Mouse (Mus musculus) myocyte (in vitro differentiated cells): ENCODE data around the gene Elfn1. TPM values are rescaled to one million over a fixed set of nuclear protein-coding genes. Genes with fewer than 3 reads are reported as not detected.

Experiments used
- H3K27me3 ChIP-seq: one replicate; pipeline ENCODE4 v1.6.1; 2011; ENCODE audit not compliant: control insufficient read depth, insufficient read depth, insufficient read length
- H3K36me3 ChIP-seq: one replicate; pipeline ENCODE4 v1.6.1; 2011; ENCODE audit not compliant: control insufficient read depth, insufficient read depth
- H3K4me2 ChIP-seq: one replicate; pipeline ENCODE4 v1.6.1; 2011; ENCODE audit warnings: low read depth, control low read depth
- H3K4me3 ChIP-seq: one replicate; pipeline ENCODE4 v1.5.1; 2011; ENCODE audit warnings: mild to moderate bottlenecking, control low read depth, moderate library complexity
- H3K79me2 ChIP-seq: one replicate; pipeline ENCODE4 v1.6.1; 2011; ENCODE audit not compliant: control insufficient read depth, insufficient read depth
- H3ac ChIP-seq: one replicate; pipeline ENCODE4 v1.6.1; 2011; ENCODE audit not compliant: control insufficient read depth, insufficient read length
- CEBPB ChIP-seq: IDR thresholded peaks from 2 replicates; pipeline ENCODE4 v1.6.1; 2011; ENCODE audit warnings: mild to moderate bottlenecking, moderate library complexity; ENCODE audit not compliant: poor library complexity, insufficient read depth, severe bottlenecking
- E2F4 ChIP-seq: IDR thresholded peaks from one replicate; pipeline ENCODE4 v1.6.1; 2011; ENCODE audit warnings: mild to moderate bottlenecking, control low read depth, moderate library complexity; ENCODE audit not compliant: insufficient read depth
- MAX ChIP-seq: IDR thresholded peaks from one replicate; pipeline ENCODE4 v1.6.1; 2011; ENCODE audit warnings: low read depth, mild to moderate bottlenecking, control low read depth
- MYOD1 ChIP-seq, 3 experiments: IDR thresholded peaks; one replicate each; pipeline ENCODE4 v1.6.1; 2011; ENCODE audit warnings: control low read depth in 2 of 3, low read depth in 2 of 3, mild to moderate bottlenecking in 2 of 3, moderate library complexity in 1 of 3; ENCODE audit not compliant: insufficient read length in 2 of 3, control insufficient read depth in 1 of 3
- MYOG ChIP-seq, 3 experiments: IDR thresholded peaks; one replicate each; pipeline ENCODE4 v1.6.1; 2011; ENCODE audit warnings: control low read depth in 2 of 3, low read depth in 2 of 3, mild to moderate bottlenecking in 2 of 3; ENCODE audit not compliant: insufficient read length in 2 of 3, control insufficient read depth in 1 of 3, insufficient read depth in 1 of 3
- POLR2A ChIP-seq: IDR thresholded peaks from one replicate; pipeline ENCODE4 v1.6.1; 2011; ENCODE audit warnings: low read depth, mild to moderate bottlenecking, control low read depth, moderate library complexity; ENCODE audit not compliant: insufficient read length
- POLR2AphosphoS2 ChIP-seq: IDR thresholded peaks from one replicate; pipeline ENCODE4 v1.6.1; 2011; ENCODE audit warnings: low read depth, control low read depth; ENCODE audit not compliant: insufficient read length
- REST ChIP-seq: IDR thresholded peaks from one replicate; pipeline ENCODE4 v1.6.1; 2011; ENCODE audit warnings: mild to moderate bottlenecking, control low read depth, moderate library complexity; ENCODE audit not compliant: insufficient read depth, insufficient read length
- SRF ChIP-seq: IDR thresholded peaks from one replicate; pipeline ENCODE4 v1.6.1; 2011; ENCODE audit warnings: low read depth; ENCODE audit not compliant: control insufficient read depth, insufficient read length
- TCF12 ChIP-seq: IDR thresholded peaks from one replicate; pipeline ENCODE4 v1.6.1; 2011; ENCODE audit warnings: mild to moderate bottlenecking, control low read depth; ENCODE audit not compliant: poor library complexity, insufficient read depth, severe bottlenecking
- TCF3 ChIP-seq: IDR thresholded peaks from one replicate; pipeline ENCODE4 v1.6.1; 2011; ENCODE audit warnings: low read depth, control low read depth; ENCODE audit not compliant: insufficient read length
- USF1 ChIP-seq: IDR thresholded peaks from one replicate; pipeline ENCODE4 v1.6.1; 2011; ENCODE audit warnings: low read depth, mild to moderate bottlenecking, control low read depth, moderate library complexity
- polyA plus RNA-seq: library from polyadenylated mRNA; unstranded; fragments of >200 nt; fragmentation: generic; extraction: Trizol; gene quantifications from one replicate; pipeline ENCODE4 v1.2.1, GENCODE M21; 2012; ENCODE audit warnings: missing spikeins

Gene Elfn1
- polyA plus RNA-seq, 1 experiment, result 0.10 TPM

GRCm38 (mm10) chr5:139906507-139906906, 1.2 kb upstream of the Elfn1 start:
- H3K79me2 ChIP-seq, result no peaks in the 10 kb centered on the region
- no peak overlapping the region for H3ac ChIP-seq
- TF ChIP-seq MAX (no peak), USF1 (no peak), CEBPB (no peak)
- no peak overlapping the region for H3K4me3 ChIP-seq
- no peaks in the 10 kb centered on the region for H3K36me3 ChIP-seq
- peaks cover 42% of the 10 kb centered on the region for H3K27me3 ChIP-seq
- no peak overlapping the region for H3K4me2 ChIP-seq

DNA sequence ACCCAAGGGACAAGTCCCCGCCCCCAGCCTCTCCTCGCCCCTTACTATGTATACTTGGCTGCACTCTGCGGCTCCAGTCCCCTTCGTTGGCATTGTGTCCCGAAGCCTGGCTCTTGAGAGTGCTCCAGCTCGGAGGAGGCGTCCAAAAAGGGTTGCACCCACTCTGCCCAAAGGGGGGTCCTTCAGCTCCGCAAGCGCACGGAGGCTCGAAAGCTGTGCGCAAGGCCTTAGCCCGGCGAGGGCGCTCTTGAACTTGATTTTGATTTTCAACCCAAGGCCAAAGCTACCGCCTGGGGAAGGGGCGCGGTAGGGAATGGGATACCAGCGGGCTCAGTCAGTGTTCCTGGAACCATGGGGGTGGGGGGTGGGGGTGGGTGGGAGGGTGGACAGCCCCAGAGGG, 502 bp upstream of the Elfn1 start:
- Histone ChIP-seq H3K27me3 (peaks cover 49% of the 10 kb centered on the region), H3K79me2 (no peaks in the 10 kb centered on the region), H3K36me3 (no peaks in the 10 kb centered on the region), H3K4me3 (no peak overlapping the region), H3K4me2 (no peak overlapping the region), H3ac (no peak overlapping the region)
- TF ChIP-seq E2F4 (no peak), MAX (no peak)

DNA sequence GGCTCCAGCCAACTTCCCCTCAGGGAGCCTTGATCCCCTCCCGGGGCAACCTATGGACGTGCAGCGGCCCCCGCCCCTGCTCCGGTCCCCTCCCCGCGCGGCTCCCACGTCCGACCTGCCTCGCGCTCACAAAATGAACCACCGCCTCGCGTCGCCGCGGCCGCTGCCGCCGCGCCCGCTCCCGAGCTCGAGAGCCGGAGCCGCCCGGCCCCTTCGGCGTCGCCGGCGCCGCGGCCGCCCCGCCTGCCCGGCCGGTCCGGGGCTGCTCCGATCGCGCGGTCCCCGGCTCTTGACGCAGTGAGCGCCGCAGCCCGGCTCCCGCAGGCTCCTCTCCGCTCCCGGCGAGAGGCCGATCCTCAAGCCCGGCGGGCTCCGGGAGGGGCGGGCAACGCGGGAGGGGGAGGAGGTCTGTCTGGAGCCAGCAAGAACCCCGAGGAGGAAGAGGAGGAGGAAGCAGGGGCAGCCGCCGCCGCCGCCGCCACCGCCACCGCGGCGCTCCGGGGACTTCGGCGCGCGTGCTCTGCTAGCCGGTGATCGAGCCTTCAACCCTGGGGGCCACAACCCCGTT, 584 bp downstream of the Elfn1 start:
- Histone ChIP-seq H3K27me3 (peaks cover 60% of the 10 kb centered on the region), H3ac (peak overlapping the region; percentile 21), H3K4me2 (peak overlapping the region; percentile 65), H3K36me3 (no peaks in the 10 kb centered on the region), H3K4me3 (no peak overlapping the region), H3K79me2 (no peaks in the 10 kb centered on the region)
- TF ChIP-seq POLR2A (no peak), SRF (no peak), REST (no peak), USF1 (no peak), MAX (no peak), MYOD1 (IDR thresholded peaks at IDR 0.05; ENCODE audit: control insufficient read depth in 1 of 3, insufficient read length in 2 of 3, low read depth in 2 of 3) (no peak), MYOG (IDR thresholded peaks at IDR 0.05; ENCODE audit: control insufficient read depth in 1 of 3, insufficient read depth in 1 of 3, insufficient read length in 2 of 3, low read depth in 2 of 3) (no peak), CEBPB (no peak), TCF3 (no peak), TCF12 (no peak), POLR2AphosphoS2 (no peak), E2F4 (no peak)

GRCm38 (mm10) chr5:139908811-139909627, 1.3 kb downstream of the Elfn1 start:
- Histone ChIP-seq H3K79me2 (no peaks in the 10 kb centered on the region), H3K27me3 (peaks cover 62% of the 10 kb centered on the region), H3K36me3 (no peaks in the 10 kb centered on the region), H3ac (peak overlapping the region; percentile 21), H3K4me2 (peak overlapping the region; percentile 65), H3K4me3 (no peak overlapping the region)
- no peak for TF ChIP-seq TCF3
- no peak for TF ChIP-seq MAX
- TF ChIP-seq E2F4, result no peak
- no peak for TF ChIP-seq TCF12
- TF ChIP-seq CEBPB, result no peak
- TF ChIP-seq MYOD1 (IDR thresholded peaks at IDR 0.05; ENCODE audit: control insufficient read depth in 1 of 3, insufficient read length in 2 of 3, low read depth in 2 of 3), result no peak
- no peak for TF ChIP-seq MYOG (IDR thresholded peaks at IDR 0.05; ENCODE audit: control insufficient read depth in 1 of 3, insufficient read depth in 1 of 3, insufficient read length in 2 of 3, low read depth in 2 of 3)
- no peak for TF ChIP-seq REST
- no peak for TF ChIP-seq POLR2A
- TF ChIP-seq USF1, result no peak
- TF ChIP-seq POLR2AphosphoS2, result no peak
- TF ChIP-seq SRF, result no peak

- Histone ChIP-seq H3K27me3 (peaks cover 72% of the 10 kb centered on the region), H3K36me3 (no peaks in the 10 kb centered on the region), H3K79me2 (no peaks in the 10 kb centered on the region), H3K4me3 (no peak overlapping the region), H3ac (no peak overlapping the region), H3K4me2 (peak overlapping the region; percentile 65)
- TF ChIP-seq POLR2AphosphoS2, result no peak
- peak in 2 of 3 experiments; percentile 70 to 71 for TF ChIP-seq MYOD1 (IDR thresholded peaks at IDR 0.05; ENCODE audit: control insufficient read depth in 1 of 3, insufficient read length in 2 of 3, low read depth in 2 of 3)
- peak in 2 of 3 experiments; percentile 12 to 52 for TF ChIP-seq MYOG (IDR thresholded peaks at IDR 0.05; ENCODE audit: control insufficient read depth in 1 of 3, insufficient read depth in 1 of 3, insufficient read length in 2 of 3, low read depth in 2 of 3)
Measured at GRCm38 (mm10) chr5:139909710-139910550, 2.2 kb downstream of the Elfn1 start.
